Mouse (Mus musculus) E14TG2a.4 (cell line): ENCODE data around the gene Reep6.

ENCODE experiments used
- H3K27me3 ChIP-seq: 2 replicates; pipeline ENCODE4 v1.6.1; 2014; ENCODE audit warnings: low read length, control low read depth; ENCODE audit not compliant: insufficient read depth
- H3K36me3 ChIP-seq: 2 replicates; pipeline ENCODE4 v1.6.1; 2014; ENCODE audit warnings: low read length, control low read depth; ENCODE audit not compliant: insufficient read depth
- H3K4me1 ChIP-seq: replicated peaks from 2 replicates; pipeline ENCODE4 v1.6.1; 2014; ENCODE audit warnings: low read depth, low read length, control low read depth
- H3K4me3 ChIP-seq: replicated peaks from 2 replicates; pipeline ENCODE4 v1.5.1; 2014; ENCODE audit warnings: mild to moderate bottlenecking, low read length
- H3K9me3 ChIP-seq: 2 replicates; pipeline ENCODE4 v1.6.1; 2014; ENCODE audit warnings: low read length, control low read depth
- CTCF ChIP-seq: conservative IDR thresholded peaks from 2 replicates; pipeline ENCODE4 v1.5.1; 2014; ENCODE audit warnings: low read length
- NANOG ChIP-seq: IDR thresholded peaks from 2 replicates; pipeline ENCODE4 v1.6.1; 2014; ENCODE audit warnings: borderline replicate concordance, low read length, mixed read lengths
- POU5F1 ChIP-seq: IDR thresholded peaks from 2 replicates; pipeline ENCODE4 v1.6.1; 2014; ENCODE audit warnings: low read length, borderline replicate concordance

Gene Reep6

DNA sequence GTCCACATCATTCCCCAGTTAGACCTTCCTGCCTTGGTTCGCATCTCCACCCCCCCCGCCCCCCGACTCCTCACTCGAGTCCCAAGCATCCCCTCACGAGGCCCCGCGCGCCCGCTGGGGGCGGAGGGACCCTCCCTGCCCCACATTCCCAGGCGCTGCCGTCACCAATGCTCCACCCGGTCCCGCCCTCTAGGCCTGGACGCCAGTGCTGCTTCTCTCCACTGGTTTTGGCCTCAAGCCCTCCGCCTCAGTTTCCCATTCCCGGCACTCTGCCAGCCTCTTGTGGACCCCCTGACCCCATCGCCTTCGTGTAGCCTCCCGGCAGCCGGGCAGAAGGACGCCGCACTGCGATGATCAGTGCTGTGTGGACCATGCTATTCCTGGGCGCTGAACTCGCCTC, 19.2 kb downstream of the Reep6 start:
- H3K4me1 ChIP-seq: peaks cover 85% of the 10 kb centered on the region
- peaks cover 83% of the 10 kb centered on the region for H3K27me3 ChIP-seq
- H3K4me3 ChIP-seq: peak overlapping the region; percentile 77
- H3K9me3 ChIP-seq: no peaks in the 10 kb centered on the region
- TF ChIP-seq CTCF (0 out of 2 replicates have a peak, but pooled peaks have one; percentile 4), POU5F1 (no peak), NANOG (no peak)
- H3K36me3 ChIP-seq: no peaks in the 10 kb centered on the region

DNA sequence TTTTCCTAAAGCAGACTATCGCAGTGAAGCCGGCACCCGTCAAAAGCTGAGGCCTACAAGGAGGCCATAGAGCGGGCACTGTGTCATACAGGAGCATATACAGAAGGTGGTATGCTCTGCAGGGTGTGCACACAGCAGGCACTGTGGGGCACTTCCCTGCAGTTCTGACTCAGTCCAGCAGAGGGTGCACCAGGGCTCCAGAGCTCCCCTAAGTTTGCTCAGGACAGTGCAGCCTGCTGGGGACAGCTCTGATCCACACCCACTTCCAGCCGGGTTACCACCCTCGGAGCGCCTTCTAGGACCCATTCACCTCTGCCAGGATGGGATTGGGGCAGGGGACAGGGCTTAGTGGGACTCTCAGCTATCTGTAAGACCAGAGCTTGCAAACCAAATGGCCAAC, 20.5 kb downstream of the Reep6 start:
- Histone ChIP-seq H3K36me3 (no peaks in the 10 kb centered on the region), H3K4me3 (no peak overlapping the region), H3K27me3 (peaks cover 89% of the 10 kb centered on the region), H3K4me1 (peaks cover 74% of the 10 kb centered on the region), H3K9me3 (no peaks in the 10 kb centered on the region)
- TF ChIP-seq NANOG (no peak), CTCF (peak; percentile 95)

DNA sequence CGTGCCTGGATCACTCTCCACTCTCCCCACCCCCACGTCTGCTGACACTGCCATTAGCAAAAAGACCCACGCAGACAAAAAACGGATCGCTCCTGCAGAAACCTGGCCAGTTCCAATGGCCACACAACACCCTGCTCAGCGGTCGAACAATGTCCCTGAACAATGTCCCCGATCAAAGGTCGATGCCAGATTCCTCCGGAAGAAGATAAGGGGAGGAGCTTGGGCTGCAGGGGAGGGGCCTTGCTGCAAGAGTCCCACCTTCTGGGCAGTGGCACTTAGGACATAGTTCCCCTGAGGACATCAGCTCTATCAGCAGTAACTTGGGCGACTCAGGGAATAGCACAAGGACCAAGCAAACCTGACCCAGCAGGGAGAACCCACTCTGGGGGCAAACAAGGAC, 22.1 kb downstream of the Reep6 start:
- Histone ChIP-seq H3K4me1 (peaks cover 73% of the 10 kb centered on the region), H3K27me3 (peaks cover 95% of the 10 kb centered on the region), H3K36me3 (no peaks in the 10 kb centered on the region), H3K9me3 (no peaks in the 10 kb centered on the region), H3K4me3 (no peak overlapping the region)
- TF ChIP-seq POU5F1: no peak
- no peak for TF ChIP-seq NANOG
- TF ChIP-seq CTCF: no peak

DNA sequence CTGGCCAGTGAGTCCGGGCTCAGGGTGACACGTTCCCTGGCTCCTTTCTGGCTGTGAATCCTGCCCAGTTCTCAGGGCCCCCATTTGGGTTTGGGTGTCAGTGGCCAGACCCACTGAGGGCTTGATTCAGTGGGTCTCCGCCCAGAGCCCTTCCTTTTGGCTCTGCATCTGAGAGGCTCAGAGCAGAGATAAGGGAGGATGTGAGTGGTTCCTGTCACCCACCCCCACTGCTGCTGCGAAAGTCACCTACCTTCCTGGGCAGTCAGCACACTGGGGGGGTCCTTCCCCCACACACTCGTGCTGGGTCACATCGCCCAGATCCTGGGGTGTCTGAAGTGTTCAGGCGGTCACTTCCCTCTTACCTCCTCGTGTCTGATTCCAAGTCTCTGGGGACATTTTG, 23.0 kb downstream of the Reep6 start:
- Histone ChIP-seq H3K4me3 (peak overlapping the region; percentile 20), H3K4me1 (peaks cover 74% of the 10 kb centered on the region), H3K9me3 (no peaks in the 10 kb centered on the region), H3K27me3 (peaks cover 96% of the 10 kb centered on the region), H3K36me3 (no peaks in the 10 kb centered on the region)
- no peak for TF ChIP-seq CTCF
- TF ChIP-seq NANOG: no peak
- no peak for TF ChIP-seq POU5F1

DNA sequence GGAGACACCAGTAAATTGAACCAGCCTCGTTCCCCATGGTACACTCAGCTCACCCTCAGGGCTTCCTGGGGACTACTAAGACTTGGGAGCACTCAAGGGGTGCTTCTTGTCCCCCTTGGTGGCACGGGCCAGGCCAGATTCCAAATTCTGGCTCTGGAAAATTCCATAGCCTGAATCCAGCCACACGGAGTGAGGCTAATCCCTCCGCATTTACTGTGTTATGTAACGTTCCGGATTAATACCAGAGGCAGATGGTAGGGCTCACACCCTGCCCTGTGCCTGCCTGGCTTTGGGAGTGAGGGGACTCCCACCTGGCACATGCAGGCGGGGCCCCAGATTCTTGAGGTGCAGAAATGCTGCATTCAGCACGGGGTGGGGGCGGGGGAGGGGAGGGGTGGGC, 25.7 kb downstream of the Reep6 start:
- H3K4me3 ChIP-seq: no peak overlapping the region
- H3K27me3 ChIP-seq: peaks cover 88% of the 10 kb centered on the region
- TF ChIP-seq NANOG (no peak), CTCF (no peak), POU5F1 (no peak)
- no peaks in the 10 kb centered on the region for H3K36me3 ChIP-seq
- no peaks in the 10 kb centered on the region for H3K9me3 ChIP-seq
- peaks cover 62% of the 10 kb centered on the region for H3K4me1 ChIP-seq

DNA sequence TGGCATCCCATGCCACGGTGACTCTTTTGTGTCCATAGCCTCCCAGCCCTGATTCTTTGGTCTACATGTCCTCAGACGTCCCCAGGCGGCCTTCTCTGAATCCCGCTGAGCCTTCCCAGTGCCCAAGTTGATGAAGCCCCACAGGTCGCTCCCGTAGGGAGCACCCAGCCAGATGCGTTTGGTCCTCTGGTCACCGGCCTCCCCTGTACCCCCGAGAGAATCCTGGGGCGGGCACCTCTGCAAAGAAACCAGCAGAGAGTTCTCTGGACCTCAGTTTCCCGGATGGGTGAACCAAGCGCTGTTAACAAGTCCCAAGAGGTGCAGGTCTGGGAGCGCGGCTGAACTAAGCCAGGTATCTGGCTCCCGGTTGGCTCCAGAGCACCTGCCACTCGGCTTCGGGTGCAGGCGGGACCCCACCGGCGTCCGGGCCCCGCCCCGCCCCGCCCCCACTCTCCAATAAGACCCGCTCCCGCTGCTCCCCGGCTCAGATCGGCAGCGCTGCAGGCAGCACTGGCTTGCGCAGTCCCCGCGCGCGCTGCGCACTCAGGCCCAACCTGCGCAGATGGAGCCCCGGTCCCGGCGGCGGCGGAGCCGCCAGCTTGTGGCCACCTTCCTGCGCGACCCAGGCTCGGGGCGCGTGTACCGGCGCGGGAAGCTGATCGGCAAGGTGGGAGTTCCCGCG, 26.4 kb downstream of the Reep6 start, which contains the start of gene Plk5:
TSS of gene Plk5 (plus strand) at position 459 of the 682 bp plus-strand sequence.
- H3K4me3 ChIP-seq: peak within 1 kb of the TSS; percentile 85
- TF ChIP-seq CTCF (no peak), POU5F1 (no peak), NANOG (no peak)
- no peaks in the 10 kb centered on the region for H3K36me3 ChIP-seq
- H3K27me3 ChIP-seq: peaks cover 86% of the 10 kb centered on the region
- H3K9me3 ChIP-seq: no peaks in the 10 kb centered on the region
- H3K4me1 ChIP-seq: peaks cover 60% of the 10 kb centered on the region

DNA sequence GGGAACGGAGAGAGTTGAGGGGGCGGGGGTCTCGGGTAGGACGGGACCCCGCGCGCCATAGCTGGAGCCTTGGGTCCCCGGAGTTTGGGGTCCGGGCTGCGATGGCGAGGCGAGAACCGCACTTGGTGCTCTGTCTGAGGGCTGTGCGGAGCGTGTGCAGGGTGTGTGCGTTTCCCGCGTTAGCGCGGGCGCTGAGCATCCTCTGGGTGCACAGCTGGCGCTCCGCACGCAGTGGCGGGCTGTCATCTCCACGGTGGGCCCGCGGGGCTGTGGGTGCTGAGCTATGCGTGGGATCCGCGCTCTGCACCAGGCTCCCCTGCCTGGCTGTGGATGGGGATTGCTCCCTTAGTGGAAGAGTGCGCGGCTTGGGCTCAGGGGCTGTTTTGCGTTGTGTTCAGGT, 27.0 kb downstream of the Reep6 start:
- Histone ChIP-seq H3K9me3 (no peaks in the 10 kb centered on the region), H3K4me1 (peaks cover 54% of the 10 kb centered on the region)

DNA sequence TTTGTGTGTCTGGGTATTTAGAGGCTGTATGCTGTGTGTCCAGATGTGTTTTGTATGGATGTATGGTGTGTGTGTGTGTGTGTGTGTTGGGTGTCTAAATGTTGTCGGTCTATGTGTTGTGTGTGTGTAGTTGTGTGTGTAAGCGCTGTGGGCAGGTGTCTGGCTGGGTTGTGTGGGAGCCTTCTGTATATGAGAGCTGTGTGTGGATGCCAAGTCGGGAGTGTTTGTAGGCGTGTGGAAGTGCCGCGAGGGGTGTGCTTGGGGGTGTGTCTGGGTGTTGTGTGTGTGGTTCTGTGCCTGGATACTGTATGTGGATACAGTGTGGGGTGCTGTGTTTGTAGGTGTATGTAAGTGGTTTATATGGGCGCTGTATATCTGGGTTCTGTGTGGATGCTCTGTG, 27.6 kb downstream of the Reep6 start:
- Histone ChIP-seq H3K4me3 (peak overlapping the region; percentile 85), H3K27me3 (peaks cover 75% of the 10 kb centered on the region), H3K36me3 (no peaks in the 10 kb centered on the region), H3K9me3 (no peaks in the 10 kb centered on the region), H3K4me1 (peaks cover 48% of the 10 kb centered on the region)
- no peak for TF ChIP-seq CTCF
- TF ChIP-seq NANOG: no peak
- no peak for TF ChIP-seq POU5F1

More for the DNA sequence above, 27.0 kb downstream of the Reep6 start:
- no peaks in the 10 kb centered on the region for H3K36me3 ChIP-seq
- H3K4me3 ChIP-seq: peak overlapping the region; percentile 85
- TF ChIP-seq POU5F1: no peak
- no peak for TF ChIP-seq CTCF
- TF ChIP-seq NANOG: no peak
- H3K27me3 ChIP-seq: peaks cover 80% of the 10 kb centered on the region

DNA sequence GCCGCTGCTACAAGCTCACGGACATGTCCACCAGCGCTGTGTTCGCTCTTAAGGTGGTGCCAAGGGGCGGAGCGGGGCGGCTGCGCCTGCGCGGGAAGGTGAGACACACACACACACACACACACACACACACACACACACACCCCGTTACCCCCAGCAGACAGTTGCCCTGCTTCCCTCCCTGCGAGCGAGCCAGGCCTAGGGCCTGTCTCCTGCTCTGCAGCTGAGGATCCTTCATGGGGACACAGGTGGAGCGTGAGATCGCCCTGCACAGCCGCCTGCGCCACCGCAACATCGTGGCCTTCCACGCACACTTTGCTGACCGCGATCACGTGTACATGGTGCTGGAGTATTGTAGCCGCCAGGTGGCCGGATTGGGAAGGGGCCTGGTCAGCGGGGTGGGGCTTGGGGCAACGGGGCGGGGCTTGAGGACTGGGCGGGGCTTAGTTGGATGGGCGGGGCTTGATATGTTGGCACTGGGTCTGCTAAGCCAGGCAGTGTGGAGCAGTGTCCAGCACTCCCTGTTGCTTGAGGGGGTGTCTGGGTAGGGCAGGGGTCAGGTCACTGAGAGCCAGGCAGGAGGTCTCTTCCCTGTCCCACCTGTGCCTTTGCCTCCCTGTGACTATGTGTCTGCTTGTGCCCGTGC, 28.4 kb downstream of the Reep6 start:
- TF ChIP-seq POU5F1 (no peak), CTCF (no peak), NANOG (no peak)
- H3K36me3 ChIP-seq: no peaks in the 10 kb centered on the region
- H3K4me3 ChIP-seq: peak overlapping the region; percentile 60
- H3K27me3 ChIP-seq: peaks cover 72% of the 10 kb centered on the region
- H3K4me1 ChIP-seq: peaks cover 40% of the 10 kb centered on the region
- H3K9me3 ChIP-seq: no peaks in the 10 kb centered on the region
